Comparison of ENCODE assay signal across 15 mouse cellular contexts in the genomic region with DNA sequence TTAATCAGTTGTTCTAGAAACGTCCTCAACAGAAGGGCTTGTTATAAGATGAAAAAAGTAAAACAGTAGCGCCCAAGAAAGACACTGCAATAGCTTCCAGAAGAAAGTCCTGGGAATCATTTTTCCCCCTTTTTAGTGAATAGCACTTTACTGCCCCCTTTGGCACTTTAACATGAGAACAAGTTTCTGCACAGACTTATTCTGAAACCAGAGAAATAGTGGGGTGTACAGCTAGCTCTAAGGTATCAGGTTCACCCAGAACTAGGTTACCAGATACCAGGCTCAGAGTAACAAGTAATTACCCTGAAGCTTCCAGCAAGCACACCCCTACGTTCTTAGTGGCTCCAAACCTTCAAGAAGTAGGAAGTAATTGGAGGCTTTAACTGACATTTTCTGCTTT. TPM values are rescaled to one million over a fixed set of nuclear protein-coding genes. Genes with fewer than 3 reads are reported as not detected.
DNase-seq lines count a peak whose midpoint lies in the region; ATAC-seq lines count a peak whose summit lies in the region.
"Had no signal": no experiment of that assay in that cellular context is flagged by ENCODE, and none has a peak within 500 bp of the region (broad histone marks: within the 10 kb centered on the region; RNA-seq: fewer than 3 reads in every experiment).

No protein-coding gene starts in this region.

- DNase-seq in heart, postnatal 14 days = no peak
- DNase-seq in lung, adult 18-20 months = no peak
- peak; percentile 34 for DNase-seq in brain, embryonic 18.5 days (ENCODE audit: low read depth, low spot score)
- DNase-seq: cerebellum, postnatal 25 days; gastrocnemius, postnatal 10 days; kidney, postnatal 25 days; liver; right cerebral cortex, adult 18-20 months had no signal

- H3K36me3 ChIP-seq in heart, embryonic 16.5 days (ENCODE audit: control insufficient read depth, insufficient read depth) = no peaks in the 10 kb centered on the region
- H3K36me3 ChIP-seq in lung, embryonic 16.5 days (ENCODE audit: control insufficient read depth, insufficient read depth, low read length) = no peaks in the 10 kb centered on the region
- H3K36me3 ChIP-seq in stomach, embryonic 16.5 days (ENCODE audit: control insufficient read depth, insufficient read depth, low read length) = no peaks in the 10 kb centered on the region
- no peaks in the 10 kb centered on the region for H3K36me3 ChIP-seq in liver, embryonic 12.5 days
- H3K36me3 ChIP-seq: midbrain, embryonic 15.5 days had no signal

- no peak overlapping the region for H3K9ac ChIP-seq in heart, embryonic 16.5 days (ENCODE audit: low read length)
- no peak overlapping the region for H3K9ac ChIP-seq in lung, embryonic 16.5 days (ENCODE audit: low read length)
- no peak overlapping the region for H3K9ac ChIP-seq in stomach, embryonic 16.5 days (ENCODE audit: low read length)
- no peak overlapping the region for H3K9ac ChIP-seq in liver, embryonic 12.5 days
- H3K9ac ChIP-seq: heart, embryonic 13.5 days; midbrain, embryonic 15.5 days; neural tube, embryonic 13.5 days had no signal

- H3K27me3 ChIP-seq in heart, embryonic 16.5 days (ENCODE audit: control insufficient read depth, insufficient read depth, low read length) = no peaks in the 10 kb centered on the region
- H3K27me3 ChIP-seq in lung, embryonic 16.5 days (ENCODE audit: control insufficient read depth, insufficient read depth, low read depth, low read length) = no peaks in the 10 kb centered on the region
- no peaks in the 10 kb centered on the region for H3K27me3 ChIP-seq in stomach, embryonic 16.5 days (ENCODE audit: control insufficient read depth, insufficient read depth, low read length)
- H3K27me3 ChIP-seq in liver, embryonic 12.5 days (replicated peaks) = no peaks in the 10 kb centered on the region
- H3K27me3 ChIP-seq: heart, embryonic 13.5 days; neural tube, embryonic 13.5 days had no signal

- H3K4me2 ChIP-seq in heart, embryonic 16.5 days (ENCODE audit: low read depth, low read length) = no peak overlapping the region
- 0 out of 2 replicates have a peak overlapping the region, but pooled peaks have one; percentile 1 for H3K4me2 ChIP-seq in lung, embryonic 16.5 days (ENCODE audit: low read depth, low read length)
- no peak overlapping the region for H3K4me2 ChIP-seq in stomach, embryonic 16.5 days (ENCODE audit: low read depth, low read length)
- H3K4me2 ChIP-seq in liver, embryonic 12.5 days = no peak overlapping the region
- H3K4me2 ChIP-seq: heart, embryonic 13.5 days; midbrain, embryonic 15.5 days; neural tube, embryonic 13.5 days had no signal

- intact Hi-C loops in heart, postnatal 14 days (cut with DNase I) = no loop called here

- ATAC-seq in heart, embryonic 16.5 days (replicated peaks; ENCODE audit: extremely low read depth, insufficient read depth, low FRiP score) = no peak
- no peak for ATAC-seq in lung, embryonic 16.5 days (ENCODE audit: low read depth)
- no peak for ATAC-seq in stomach, embryonic 16.5 days (ENCODE audit: insufficient read depth, low FRiP score)
- no peak for ATAC-seq in liver, embryonic 12.5 days
- ATAC-seq: midbrain, embryonic 15.5 days had no signal

- H3K4me3 ChIP-seq in heart, embryonic 16.5 days (ENCODE audit: low read length) = no peak overlapping the region
- H3K4me3 ChIP-seq in lung, embryonic 16.5 days (ENCODE audit: low read length) = no peak overlapping the region
- no peak overlapping the region for H3K4me3 ChIP-seq in stomach, embryonic 16.5 days (replicated peaks; ENCODE audit: low read length)
- H3K4me3 ChIP-seq in liver, embryonic 12.5 days = no peak overlapping the region
- H3K4me3 ChIP-seq: heart, embryonic 13.5 days; midbrain, embryonic 15.5 days; neural tube, embryonic 13.5 days had no signal

- H3K9me3 ChIP-seq in heart, embryonic 16.5 days (replicated peaks; ENCODE audit: control insufficient read depth, low read length) = no peaks in the 10 kb centered on the region
- no peaks in the 10 kb centered on the region for H3K9me3 ChIP-seq in lung, embryonic 16.5 days (ENCODE audit: control insufficient read depth, low read length)
- no peaks in the 10 kb centered on the region for H3K9me3 ChIP-seq in stomach, embryonic 16.5 days (replicated peaks; ENCODE audit: control insufficient read depth, low read length)
- H3K9me3 ChIP-seq in liver, embryonic 12.5 days (replicated peaks) = no peaks in the 10 kb centered on the region
- H3K9me3 ChIP-seq: heart, embryonic 13.5 days; midbrain, embryonic 15.5 days; neural tube, embryonic 13.5 days had no signal

- peak overlapping the region; percentile 32; the same call in 1 of the 2 replicates for H3K27ac ChIP-seq in heart, embryonic 16.5 days (ENCODE audit: low read length)
- H3K27ac ChIP-seq in lung, embryonic 16.5 days (ENCODE audit: low read length) = no peak overlapping the region
- H3K27ac ChIP-seq in stomach, embryonic 16.5 days (ENCODE audit: low read length) = peak overlapping the region; percentile 73
- H3K27ac ChIP-seq in liver, embryonic 12.5 days = no peak overlapping the region
- H3K27ac ChIP-seq: heart, embryonic 13.5 days; midbrain, embryonic 15.5 days; neural tube, embryonic 13.5 days had no signal

- WGBS in heart, embryonic 16.5 days = 67% methylated on average over 3 of the region's 3 CpGs
- WGBS in lung, embryonic 16.5 days = 53% methylated on average over 3 of the region's 3 CpGs
- 49% methylated on average over 3 of the region's 3 CpGs for WGBS in stomach, embryonic 16.5 days
- 63% methylated on average over 3 of the region's 3 CpGs for WGBS in liver, embryonic 12.5 days (ENCODE audit: insufficient replicate concordance)

- H3K4me1 ChIP-seq in heart, embryonic 16.5 days (ENCODE audit: control insufficient read depth, insufficient read depth, low read length) = peaks cover 25% of the 10 kb centered on the region
- H3K4me1 ChIP-seq in lung, embryonic 16.5 days (replicated peaks; ENCODE audit: control insufficient read depth, insufficient read depth, low read length) = peaks cover 38% of the 10 kb centered on the region
- peaks cover 27% of the 10 kb centered on the region for H3K4me1 ChIP-seq in stomach, embryonic 16.5 days (ENCODE audit: control insufficient read depth, insufficient read depth, low read length)
- peaks cover 6% of the 10 kb centered on the region; the same call in 1 of the 2 replicates for H3K4me1 ChIP-seq in liver, embryonic 12.5 days

RNA-seq across cellular contexts. Expression of a gene that starts 13.7 kb away (rescaled TPM):
- 8.4 and 10.5 TPM in 2 replicates for polyA plus RNA-seq in heart, embryonic 16.5 days (2015; fragmentation: Nextera tagmentation; extraction: Ambion mirVana)
- 10 to 100 TPM; 33.5 to 39.9 TPM for total RNA-seq in heart, postnatal 14 days (2021)
- 15.1 and 20.4 TPM in 2 replicates for polyA plus RNA-seq in lung, embryonic 16.5 days (2015; fragmentation: Nextera tagmentation; extraction: Ambion mirVana)
- 8.4 and 8.7 TPM in 2 replicates for polyA plus RNA-seq in stomach, embryonic 16.5 days (2015; fragmentation: Nextera tagmentation; extraction: Ambion mirVana)
- 2.8 and 3.3 TPM in 2 replicates for polyA plus RNA-seq in liver, embryonic 12.5 days (2016; fragmentation: Nextera tagmentation; extraction: Ambion mirVana)

RNA-seq across cellular contexts. Expression of a gene that starts 43.0 kb away (rescaled TPM):
- 60.9 and 76.7 TPM in 2 replicates for polyA plus RNA-seq in heart, embryonic 16.5 days (2015; fragmentation: Nextera tagmentation; extraction: Ambion mirVana)
- 10 to 100 TPM; 35.6 to 39.7 TPM for total RNA-seq in heart, postnatal 14 days (2021)
- polyA plus RNA-seq in lung, embryonic 16.5 days (2015; fragmentation: Nextera tagmentation; extraction: Ambion mirVana) = 116 and 120 TPM in 2 replicates
- polyA plus RNA-seq in stomach, embryonic 16.5 days (2015; fragmentation: Nextera tagmentation; extraction: Ambion mirVana) = 94.6 and 100 TPM in 2 replicates
- 75.4 and 79.5 TPM in 2 replicates for polyA plus RNA-seq in liver, embryonic 12.5 days (2016; fragmentation: Nextera tagmentation; extraction: Ambion mirVana)

Comparison
In these comparisons a context has a peak if more than half of its experiments do, and no peak if none do; other contexts are left out.
1. H3K27ac ChIP-seq: peak in heart, embryonic 16.5 days (single experiment) and stomach, embryonic 16.5 days (single experiment); none in lung, embryonic 16.5 days (single experiment) and liver, embryonic 12.5 days (single experiment).